Mouse (Mus musculus): ENCODE measurements around the gene Pex19.

Gene Pex19

GRCm38 (mm10) chr1:172133535-172133934 lies 7.0 kb downstream of the Pex19 start:
- DNase-seq (ENCODE audit: extremely low read depth, low read depth): no peak

- no peak for DNase-seq (ENCODE audit: extremely low read depth, low read depth)
These were observed 7.5 kb downstream of the Pex19 start for GRCm38 (mm10) chr1:172134072-172134471.

GRCm38 (mm10) chr1:172140160-172140559 lies 13.6 kb downstream of the Pex19 start:
- no peak for DNase-seq (ENCODE audit: extremely low read depth, low read depth)

GRCm38 (mm10) chr1:172140825-172141224 lies 14.3 kb downstream of the Pex19 start:
- DNase-seq (ENCODE audit: extremely low read depth, low read depth): no peak

- no peak for DNase-seq (ENCODE audit: extremely low read depth, low read depth)
These were observed 15.0 kb downstream of the Pex19 start for GRCm38 (mm10) chr1:172141529-172141928.

GRCm38 (mm10) chr1:172143570-172143969 lies 17.0 kb downstream of the Pex19 start:
- DNase-seq (ENCODE audit: extremely low read depth, low read depth): peak; percentile 70

GRCm38 (mm10) chr1:172147835-172148278 lies 21.3 kb downstream of the Pex19 start, which contains the start of gene Dcaf8:
Gene Dcaf8 (plus strand): TSS chr1:172148084.
- DNase-seq (ENCODE audit: extremely low read depth, low read depth): peak; percentile 85

- DNase-seq (ENCODE audit: extremely low read depth, low read depth): peak; percentile 45
These were observed 21.9 kb downstream of the Pex19 start for GRCm38 (mm10) chr1:172148279-172148954.

- peak; percentile 47 for DNase-seq (ENCODE audit: extremely low read depth, low read depth)
These were observed 22.6 kb downstream of the Pex19 start for GRCm38 (mm10) chr1:172148955-172149815.

- DNase-seq (ENCODE audit: extremely low read depth, low read depth): no peak
These were observed 28.0 kb downstream of the Pex19 start for GRCm38 (mm10) chr1:172154536-172154935.

- no peak for DNase-seq (ENCODE audit: extremely low read depth, low read depth)
These were observed 29.0 kb downstream of the Pex19 start for GRCm38 (mm10) chr1:172155518-172155917.

- no peak for DNase-seq (ENCODE audit: extremely low read depth, low read depth)
These were observed 33.4 kb downstream of the Pex19 start for GRCm38 (mm10) chr1:172159970-172160369.

GRCm38 (mm10) chr1:172160508-172160907 lies 34.0 kb downstream of the Pex19 start:
- no peak for DNase-seq (ENCODE audit: extremely low read depth, low read depth)

GRCm38 (mm10) chr1:172162009-172162408 lies 35.5 kb downstream of the Pex19 start:
- DNase-seq (ENCODE audit: extremely low read depth, low read depth): no peak

GRCm38 (mm10) chr1:172162959-172163358 lies 36.4 kb downstream of the Pex19 start:
- no peak for DNase-seq (ENCODE audit: extremely low read depth, low read depth)

- no peak for DNase-seq (ENCODE audit: extremely low read depth, low read depth)
These were observed 41.4 kb downstream of the Pex19 start for GRCm38 (mm10) chr1:172167911-172168310.

GRCm38 (mm10) chr1:172169809-172170208 lies 43.3 kb downstream of the Pex19 start:
- no peak for DNase-seq (ENCODE audit: extremely low read depth, low read depth)

- no peak for DNase-seq (ENCODE audit: extremely low read depth, low read depth)
These were observed 45.8 kb downstream of the Pex19 start for GRCm38 (mm10) chr1:172172381-172172780.

GRCm38 (mm10) chr1:172173181-172173580 lies 46.6 kb downstream of the Pex19 start:
- DNase-seq (ENCODE audit: extremely low read depth, low read depth): no peak

- no peak for DNase-seq (ENCODE audit: extremely low read depth, low read depth)
These were observed 51.2 kb downstream of the Pex19 start for GRCm38 (mm10) chr1:172177791-172178190.

- no peak for DNase-seq (ENCODE audit: extremely low read depth, low read depth)
These were observed 52.5 kb downstream of the Pex19 start for GRCm38 (mm10) chr1:172179102-172179501.

- DNase-seq (ENCODE audit: extremely low read depth, low read depth): no peak
These were observed 54.3 kb downstream of the Pex19 start for GRCm38 (mm10) chr1:172180881-172181280.

All from MEL-GATA-1-ER (cell line).